Mouse (Mus musculus) liver, adult 10 weeks (tissue): ENCODE data around the gene Xlr3c. TPM values are rescaled to one million over a fixed set of nuclear protein-coding genes. Genes with fewer than 3 reads are reported as not detected.

ENCODE experiments used
- polyA plus RNA-seq: library from polyadenylated mRNA; stranded (reverse); fragments of 350-450 nt; fragmentation: Illumina TruSeq; extraction: RNeasy Lipid Tissue Mini Kit (QIAGEN cat#74804); gene quantifications from one replicate; pipeline ENCODE4 v1.2.3, GENCODE M21; 2014; ENCODE audit warnings: low read depth, low replicate concordance

Xlr3c gene
- not detected for polyA plus RNA-seq

GRCm38 (mm10) chrX:73265270-73265669 lies at the start of gene Xlr3c:
Gene Xlr3c, minus strand, starts transcription at chrX:73265390.

DNA sequence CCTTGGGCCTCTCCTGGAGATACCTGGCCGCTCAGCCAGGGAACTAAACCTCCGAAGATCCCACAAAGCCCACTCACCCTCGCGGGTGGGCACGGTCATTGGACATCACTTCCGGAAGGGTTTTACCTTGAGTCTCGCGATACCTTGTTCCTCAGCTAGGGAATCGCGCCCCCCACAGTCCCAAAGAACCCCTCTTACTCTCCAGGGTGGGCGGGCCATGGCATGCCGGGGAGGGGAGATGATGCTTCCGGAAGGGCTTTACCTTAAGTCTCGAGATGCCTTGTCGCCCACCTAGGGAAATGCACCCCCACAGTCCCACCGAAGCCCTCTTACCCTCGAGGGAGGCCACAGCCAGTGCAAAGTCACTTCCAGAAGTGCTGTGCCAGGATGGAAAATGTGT lies 27.7 kb upstream of the Xlr3c start, which contains the start of the genes Xlr5a and Xlr5c:
Gene Xlr5a (minus strand): TSS at position 101 of the 400 bp plus-strand sequence.
Gene Xlr5c (minus strand): TSS at position 101 of the 400 bp plus-strand sequence.

DNA sequence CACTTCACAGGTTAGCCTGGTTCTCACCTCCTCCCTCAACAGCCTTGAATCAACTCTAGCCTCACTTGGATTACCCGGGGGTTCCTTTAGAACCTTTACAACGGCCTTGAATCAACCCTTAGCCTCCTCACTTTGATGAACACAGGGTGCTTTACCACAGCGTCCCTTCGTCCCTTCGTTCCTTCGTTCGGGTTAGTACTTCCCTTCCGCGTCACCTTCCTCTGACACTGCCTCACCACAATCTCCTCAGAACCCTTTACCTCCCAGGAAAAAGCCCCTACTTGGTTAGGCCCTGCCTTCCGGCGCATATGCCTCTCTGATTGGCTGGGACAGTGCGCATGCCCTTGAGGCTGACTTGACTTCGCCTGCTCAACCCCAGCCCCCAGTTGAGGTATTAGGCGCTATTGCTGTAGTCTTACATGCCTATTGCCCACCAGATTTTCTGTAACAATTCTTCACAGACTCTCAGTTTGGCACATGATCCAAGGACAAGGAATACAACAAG lies 22.3 kb downstream of the Xlr3c start, which contains the start of gene Xlr4c:
Gene Xlr4c (minus strand): TSS at position 310 of the 505 bp plus-strand sequence.

GRCm38 (mm10) chrX:73227914-73228605 lies 37.1 kb downstream of the Xlr3c start, which contains the start of gene F8a:
Gene F8a, plus strand, starts transcription at chrX:73228291.

DNA sequence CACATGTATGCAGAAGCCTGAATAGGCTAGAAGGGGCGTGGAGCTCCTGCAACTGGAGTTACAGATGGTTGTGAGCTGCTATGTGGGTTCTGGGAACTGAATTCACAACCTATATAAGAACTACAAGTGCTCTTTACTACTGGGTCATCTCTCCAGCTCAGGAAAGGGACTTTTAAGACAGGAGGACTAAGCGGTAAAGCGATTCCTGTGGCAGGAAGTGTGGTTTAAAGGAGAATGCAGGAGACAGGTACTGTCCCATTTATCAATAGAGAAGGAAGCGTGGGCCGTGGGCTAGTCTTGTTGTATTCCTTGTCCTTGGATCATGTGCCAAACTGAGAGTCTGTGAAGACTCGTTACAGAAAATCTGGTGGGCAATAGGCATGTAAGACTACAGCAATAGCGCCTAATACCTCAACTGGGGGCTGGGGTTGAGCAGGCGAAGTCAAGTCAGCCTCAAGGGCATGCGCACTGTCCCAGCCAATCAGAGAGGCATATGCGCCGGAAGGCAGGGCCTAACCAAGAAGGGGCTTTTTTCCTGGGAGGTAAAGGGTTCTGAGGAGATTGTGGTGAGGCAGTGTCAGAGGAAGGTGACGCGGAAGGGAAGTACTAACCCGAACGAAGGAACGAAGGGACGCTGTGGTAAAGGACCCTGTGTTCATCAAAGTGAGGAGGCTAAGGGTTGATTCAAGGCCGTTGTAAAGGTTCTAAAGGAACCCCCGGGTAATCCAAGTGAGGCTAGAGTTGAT lies 51.2 kb downstream of the Xlr3c start, which contains the start of gene Xlr4b:
Gene Xlr4b (plus strand): TSS at position 515 of the 746 bp plus-strand sequence.

Other genes with a start within 250 kb of the Xlr3c start
- not detected for gene Pnma5, start 228.3 kb downstream of the Xlr3c start, polyA plus RNA-seq
- gene Pnma3, start 200.6 kb downstream of the Xlr3c start, polyA plus RNA-seq = not detected
- 0.58 TPM for gene Xlr4a, start 182.9 kb downstream of the Xlr3c start, polyA plus RNA-seq
- 19.4 TPM for gene Xlr3a, start 168.3 kb downstream of the Xlr3c start, polyA plus RNA-seq
- gene Gm14685, start 148.3 kb downstream of the Xlr3c start, polyA plus RNA-seq = not detected
- gene Xlr5b, start 116.6 kb downstream of the Xlr3c start, polyA plus RNA-seq = not detected
- gene DXBay18, start 115.9 kb downstream of the Xlr3c start, polyA plus RNA-seq = not detected
- not detected for gene Spin2d, start 88.4 kb downstream of the Xlr3c start, polyA plus RNA-seq
- 1.2 TPM for gene Xlr3b, start 73.2 kb downstream of the Xlr3c start, polyA plus RNA-seq
- 1.3 TPM for gene Xlr4b, start 51.1 kb downstream of the Xlr3c start, polyA plus RNA-seq
- 4.0 TPM for gene F8a, start 37.1 kb downstream of the Xlr3c start, polyA plus RNA-seq
- gene Xlr4c, start 22.3 kb downstream of the Xlr3c start, polyA plus RNA-seq = not detected
- not detected for gene Xlr5a, start 27.6 kb upstream of the Xlr3c start, polyA plus RNA-seq
- gene Xlr5c, start 27.6 kb upstream of the Xlr3c start, polyA plus RNA-seq = not detected
- gene Gm45015, start 71.5 kb upstream of the Xlr3c start, polyA plus RNA-seq = not detected
- gene Zfp275, start 77.2 kb upstream of the Xlr3c start, polyA plus RNA-seq = 6.0 TPM
- gene Gm18336, start 133.3 kb upstream of the Xlr3c start, polyA plus RNA-seq = not detected
- not detected for gene Zfp92, start 145.7 kb upstream of the Xlr3c start, polyA plus RNA-seq
- not detected for gene Trex2, start 170.0 kb upstream of the Xlr3c start, polyA plus RNA-seq
- 8.2 TPM for gene Haus7, start 193.7 kb upstream of the Xlr3c start, polyA plus RNA-seq
- 75.2 TPM for gene Bgn, start 218.2 kb upstream of the Xlr3c start, polyA plus RNA-seq
- not detected for gene Atp2b3, start 237.7 kb upstream of the Xlr3c start, polyA plus RNA-seq